Mouse (Mus musculus): ENCODE results near the gene Lmo3.
A peak's percentile ranks its signal among the peaks of the same experiment; 100 is the strongest.

Lmo3 gene

DNA sequence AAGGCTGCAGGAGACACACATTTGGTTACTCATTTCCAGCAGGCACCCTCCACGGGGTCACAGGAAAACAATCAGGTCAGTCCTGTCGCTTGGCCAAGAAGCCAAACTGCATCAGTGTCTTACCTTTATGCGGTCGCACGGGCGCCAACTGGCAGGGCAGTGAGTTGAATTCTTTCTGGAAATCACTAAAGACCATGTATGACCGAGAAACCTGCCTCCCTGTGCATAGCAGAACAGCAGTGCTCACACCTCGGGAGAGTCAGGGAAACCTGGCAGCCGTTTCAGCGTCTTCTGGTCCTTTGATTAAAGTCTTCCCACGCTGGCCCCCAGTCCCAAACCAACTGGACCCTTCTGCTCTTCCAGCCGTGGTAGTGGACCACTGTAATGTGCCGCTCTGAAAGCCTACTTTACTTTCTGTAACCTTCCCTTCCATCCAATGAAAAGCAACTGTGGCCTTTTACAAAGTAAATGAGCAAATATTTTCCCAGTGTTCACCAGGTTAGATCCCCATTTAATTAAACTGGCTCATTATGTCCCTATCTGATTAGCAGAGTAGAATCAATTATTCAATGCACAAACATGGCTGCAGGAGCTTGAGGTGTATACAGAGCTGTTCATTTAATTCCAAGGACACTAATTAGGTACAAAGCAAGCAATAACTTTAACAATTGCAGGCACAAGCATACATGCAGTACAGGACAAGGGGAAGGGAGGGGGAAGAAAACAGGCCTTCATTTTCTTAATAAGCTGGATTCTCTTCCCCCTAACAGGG, at the start of gene Lmo3:
Gene Lmo3, minus strand, starts transcription at position 235 of the 772 bp plus-strand sequence.
- DNase-seq (ENCODE audit: low read depth), result no peak

DNA sequence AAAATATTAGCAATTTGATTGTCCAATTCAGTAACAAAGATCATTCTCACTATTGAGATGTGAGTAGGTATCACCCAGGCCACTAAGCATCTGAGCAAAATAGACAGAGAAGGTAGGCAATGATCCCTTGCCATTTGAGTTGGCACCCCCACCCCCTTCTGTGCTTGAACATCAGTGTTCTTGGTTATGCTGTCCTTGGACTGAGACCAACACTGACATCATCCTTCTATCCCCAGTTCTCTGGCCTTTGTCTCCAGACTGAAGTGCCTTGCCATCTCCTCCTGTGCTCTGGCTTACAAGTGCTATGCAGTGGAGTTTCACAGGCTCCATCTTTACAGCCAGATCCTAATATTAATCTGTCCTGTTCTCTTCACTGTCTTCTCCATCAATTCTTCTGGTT, 39.0 kb upstream of the Lmo3 start:
- DNase-seq (ENCODE audit: low read depth), result no peak

- DNase-seq (ENCODE audit: low read depth), result no peak
These were observed 36.6 kb upstream of the Lmo3 start for GRCm38 (mm10) chr6:138618396-138618795.

DNA sequence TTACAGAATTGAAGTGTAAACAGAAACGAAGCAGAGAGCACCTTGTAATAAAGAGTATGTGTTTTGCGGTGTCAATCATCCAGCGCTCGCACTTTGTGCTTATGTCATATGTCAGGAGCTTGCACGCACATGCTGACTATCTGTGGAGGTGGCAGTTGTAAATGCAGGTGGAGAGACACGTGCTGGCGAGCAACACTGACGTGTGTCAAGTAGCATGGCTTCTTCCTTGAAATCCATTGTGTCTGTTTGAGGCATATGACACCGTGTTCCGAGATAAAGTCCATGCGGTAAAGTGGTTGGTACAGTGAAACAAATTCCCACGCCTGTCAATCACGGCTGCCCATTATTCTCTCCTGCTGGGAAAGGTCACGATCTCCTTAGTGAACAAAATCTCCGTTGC, 15.2 kb upstream of the Lmo3 start:
- no peak for DNase-seq (ENCODE audit: low read depth)

GRCm38 (mm10) chr6:138595991-138596698, 14.4 kb upstream of the Lmo3 start:
- DNase-seq (ENCODE audit: low read depth), result no peak

DNA sequence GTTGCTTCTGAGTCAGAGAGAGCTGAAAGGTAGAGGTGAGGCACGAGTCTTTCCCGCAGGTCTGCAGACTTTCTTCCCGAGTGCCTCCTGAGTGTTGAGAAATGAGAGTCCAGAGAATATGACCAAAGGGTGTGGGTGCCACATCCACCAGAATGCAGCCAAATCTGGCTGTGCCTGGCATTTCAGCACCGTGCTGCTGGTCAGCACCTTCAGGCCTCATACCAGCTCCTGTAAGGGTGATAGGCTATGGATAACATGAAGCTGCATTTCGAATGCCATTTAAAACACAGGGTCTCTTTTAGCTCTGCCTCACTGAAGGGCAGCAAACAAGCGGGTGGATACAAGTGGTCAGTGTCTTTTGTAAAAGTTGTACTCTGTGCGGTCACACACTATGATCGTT, 1.5 kb upstream of the Lmo3 start:
- no peak for DNase-seq (ENCODE audit: low read depth)

- no peak for DNase-seq (ENCODE audit: low read depth)
These were observed 785 bp upstream of the Lmo3 start for GRCm38 (mm10) chr6:138582506-138583000.

DNA sequence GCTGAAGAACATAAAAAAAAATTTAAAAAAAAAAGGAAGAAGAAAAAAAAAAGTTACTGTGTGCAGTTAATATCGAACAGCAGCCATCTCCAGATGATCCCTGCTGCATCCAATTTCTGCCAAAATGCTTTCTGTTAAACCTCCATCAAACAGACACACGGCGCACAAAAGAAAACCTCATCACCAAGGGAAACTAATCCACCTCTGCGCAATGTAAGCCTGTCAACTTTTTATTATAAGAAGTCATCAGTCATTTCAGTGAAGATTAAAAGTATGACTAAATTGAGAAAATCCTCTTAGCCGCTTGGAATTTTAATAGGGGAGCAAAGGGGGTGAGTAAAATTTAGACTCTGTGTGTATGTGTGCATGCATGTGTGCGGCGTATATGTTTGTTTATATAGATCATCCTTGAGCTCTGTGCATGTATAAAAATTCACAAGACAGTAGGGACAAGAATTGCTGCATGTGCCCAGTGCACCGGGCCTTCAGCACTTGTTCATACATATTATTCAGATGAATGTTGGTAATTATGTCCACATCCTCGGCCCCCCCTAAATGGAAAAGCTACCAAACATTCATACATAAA, 1.2 kb downstream of the Lmo3 start:
- no peak for DNase-seq (ENCODE audit: low read depth)

GRCm38 (mm10) chr6:138563416-138563815, 18.4 kb downstream of the Lmo3 start:
- DNase-seq (ENCODE audit: low read depth), result no peak

DNA sequence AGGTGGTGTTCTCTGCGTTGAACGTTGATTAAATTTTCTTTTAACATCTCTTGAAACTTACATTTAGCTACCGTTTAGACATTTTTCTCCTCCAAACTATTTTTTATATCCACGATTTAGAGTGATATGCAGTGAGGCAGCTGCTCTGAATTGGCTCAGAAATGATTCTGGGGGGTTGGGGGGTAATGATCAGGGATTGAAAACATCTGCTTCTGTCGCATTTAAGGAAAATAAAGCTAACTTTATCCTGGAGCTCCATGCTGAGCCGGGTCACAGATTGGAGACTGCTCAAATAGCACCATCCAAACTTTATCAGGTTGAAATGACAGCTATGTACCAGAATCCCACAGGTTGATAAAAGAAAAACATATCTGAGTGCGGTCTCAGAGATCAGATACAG, 29.6 kb downstream of the Lmo3 start:
- DNase-seq (ENCODE audit: low read depth), result no peak

DNA sequence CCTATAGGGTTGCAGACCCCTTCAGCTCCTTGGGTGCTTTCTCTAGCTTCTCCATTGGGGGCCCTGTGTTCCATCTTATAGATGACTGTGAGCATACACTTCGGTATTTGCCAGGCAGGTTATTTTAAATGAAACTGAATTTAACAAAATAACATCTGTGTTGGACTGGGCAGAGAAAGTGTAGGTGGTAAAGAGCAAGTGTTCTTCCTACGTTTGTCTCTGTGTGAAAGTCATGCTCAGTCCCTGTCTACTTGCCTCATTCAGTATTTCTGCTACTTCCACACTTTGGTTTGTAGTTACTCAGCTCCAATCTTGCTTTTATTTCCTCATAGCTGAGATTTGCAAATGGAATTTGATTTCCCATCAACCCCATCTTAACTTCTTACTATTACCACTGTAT, 46.9 kb downstream of the Lmo3 start:
- DNase-seq (ENCODE audit: low read depth), result no peak

DNA sequence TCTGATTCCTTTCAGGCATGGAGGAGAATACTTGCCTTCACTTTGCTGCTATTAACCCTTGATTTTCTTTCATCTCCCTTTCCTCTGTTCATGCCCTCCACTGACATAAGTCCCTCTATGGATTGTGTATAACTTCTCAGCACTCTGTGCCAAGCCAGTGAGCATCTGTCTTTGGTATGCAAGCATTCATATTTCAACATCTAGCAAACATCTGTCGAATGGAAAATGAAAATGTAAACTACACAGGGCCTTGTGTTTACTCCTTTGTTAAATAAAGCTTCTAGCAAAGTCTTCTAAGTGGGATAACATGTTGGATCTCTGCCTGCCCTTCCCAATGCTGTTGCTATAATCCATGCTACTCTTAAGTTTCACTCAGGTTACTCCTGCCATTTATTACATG, 75.1 kb downstream of the Lmo3 start:
- DNase-seq (ENCODE audit: low read depth), result no peak

- no peak for DNase-seq (ENCODE audit: low read depth)
These were observed 77.8 kb downstream of the Lmo3 start for GRCm38 (mm10) chr6:138503946-138504345.

DNA sequence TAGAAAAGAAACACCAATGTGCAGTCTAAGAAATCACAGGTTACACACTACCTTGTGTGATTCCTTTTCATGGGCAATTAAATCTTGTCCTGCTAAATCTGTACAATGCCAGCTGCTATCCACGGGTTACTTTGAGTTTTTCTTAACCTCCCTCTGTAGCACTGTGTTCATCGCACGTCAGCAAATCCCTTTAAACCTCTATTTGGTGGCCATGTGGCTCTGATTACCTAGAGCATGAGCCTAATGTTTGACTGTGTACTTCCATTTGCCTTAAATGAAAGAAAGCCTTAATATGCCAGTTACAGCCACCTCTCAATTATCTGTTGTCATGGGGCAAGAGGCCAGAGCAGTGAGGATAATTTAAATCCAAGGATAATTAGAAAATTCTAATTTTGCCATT, 98.9 kb downstream of the Lmo3 start:
- DNase-seq (ENCODE audit: low read depth), result no peak

- DNase-seq (ENCODE audit: low read depth), result peak; percentile 66
These were observed 104.2 kb downstream of the Lmo3 start for GRCm38 (mm10) chr6:138477611-138478010.

DNA sequence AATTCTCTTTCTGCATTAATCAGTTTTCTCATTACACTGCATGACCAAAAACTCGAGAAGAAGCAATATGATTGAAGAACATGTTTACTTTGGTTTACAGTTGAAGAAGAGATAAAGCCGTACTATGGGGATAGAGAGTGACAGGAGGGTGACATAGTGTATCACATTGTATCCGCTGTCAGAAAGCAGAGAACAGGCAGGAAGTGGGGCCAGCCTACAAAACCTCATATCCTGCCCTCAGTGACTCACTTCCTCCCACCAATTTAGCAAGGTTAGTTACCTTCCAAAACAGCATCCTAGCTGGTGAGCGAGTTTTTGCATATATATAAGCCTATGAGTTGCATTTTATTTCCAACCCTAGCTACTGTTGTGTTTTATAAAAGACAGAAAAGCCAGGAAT, 112.6 kb downstream of the Lmo3 start:
- DNase-seq (ENCODE audit: low read depth), result peak; percentile 93

GRCm38 (mm10) chr6:138444515-138445048, 137.2 kb downstream of the Lmo3 start:
- DNase-seq (ENCODE audit: low read depth), result no peak

DNA sequence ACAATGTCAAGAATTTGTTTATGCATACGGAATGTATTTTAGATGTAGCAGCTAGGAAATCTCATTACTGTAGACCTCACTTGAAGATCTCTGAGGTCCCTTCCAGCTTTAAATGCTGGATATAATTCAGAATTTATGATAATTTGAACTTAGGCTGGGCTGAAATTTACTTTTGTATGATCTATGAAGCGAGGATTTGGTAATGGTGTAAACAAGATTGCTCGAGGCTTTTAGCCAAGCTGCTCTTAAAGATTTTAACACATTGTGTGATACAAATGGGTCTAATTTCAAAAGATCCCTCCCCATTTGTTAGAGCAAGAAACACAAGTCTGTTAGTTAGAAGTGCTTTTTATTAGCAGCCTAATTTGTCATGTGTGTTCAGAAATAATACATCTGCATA, 144.4 kb downstream of the Lmo3 start:
- no peak for DNase-seq (ENCODE audit: low read depth)

GRCm38 (mm10) chr6:138436813-138437212, 145.0 kb downstream of the Lmo3 start:
- no peak for DNase-seq (ENCODE audit: low read depth)

- no peak for DNase-seq (ENCODE audit: low read depth)
These were observed 154.4 kb downstream of the Lmo3 start for GRCm38 (mm10) chr6:138427394-138427793.

GRCm38 (mm10) chr6:138426894-138427293, 154.9 kb downstream of the Lmo3 start:
- DNase-seq (ENCODE audit: low read depth), result no peak

GRCm38 (mm10) chr6:138424514-138425225, 157.1 kb downstream of the Lmo3 start:
- DNase-seq (ENCODE audit: low read depth), result no peak

All from 416B (cell line).